Mouse (Mus musculus) forebrain, embryonic 10.5 days (tissue): Measurements from ENCODE around the gene Hsd3b2. TPM values are rescaled to one million over a fixed set of nuclear protein-coding genes. Genes with fewer than 3 reads are reported as not detected.
"Not testable (repeated sequence)": the region's sequence is repeated elsewhere in the genome, so short reads cannot be mapped to it uniquely, and the experiment has no call there.

Experiments
- DNase-seq: peaks from one replicate; pipeline ENCODE4 v3.0.0-alpha.2; 2017; ENCODE audit warnings: low spot score; ENCODE audit errors: extremely low spot score
- H3K27ac ChIP-seq: fragments of 300-500 bp; sonication (generic); 2 replicates; pipeline ENCODE4 v1.5.1; 2016; ENCODE audit warnings: mild to moderate bottlenecking
- H3K27me3 ChIP-seq: fragments of 300-500 bp; sonication (generic); 2 replicates; pipeline ENCODE4 v1.6.1; 2016; ENCODE audit warnings: mild to moderate bottlenecking; ENCODE audit not compliant: poor library complexity, severe bottlenecking
- H3K36me3 ChIP-seq: fragments of 300-500 bp; sonication (generic); replicated peaks from 2 replicates; pipeline ENCODE4 v1.6.1; 2016; ENCODE audit warnings: mild to moderate bottlenecking, moderate library complexity
- H3K4me1 ChIP-seq: fragments of 300-500 bp; sonication (generic); 2 replicates; pipeline ENCODE4 v1.6.1; 2016
- H3K4me3 ChIP-seq: fragments of 300-500 bp; sonication (generic); 2 replicates; pipeline ENCODE4 v1.5.1; 2016; ENCODE audit warnings: mild to moderate bottlenecking, moderate library complexity
- H3K9me3 ChIP-seq: fragments of 300-500 bp; sonication (generic); 2 replicates; pipeline ENCODE4 v1.6.1; 2016; ENCODE audit warnings: mild to moderate bottlenecking, moderate library complexity
- WGBS: fragments of 180-500 bp; shearing (Covaris S2); methylation state at CpG from one replicate; pipeline ENCODE4 v1.1.7; 2016; 5-methylcytosine and 5-hydroxymethylcytosine counted together
- polyA plus RNA-seq: library from polyadenylated mRNA; unstranded; fragments of >200 nt; fragmentation: Nextera tagmentation; extraction: Ambion mirVana; gene quantifications from 2 replicates; pipeline ENCODE4 v1.2.1, GENCODE M21; 2016

Gene Hsd3b2
- polyA plus RNA-seq: not detected in 2 replicates

DNA sequence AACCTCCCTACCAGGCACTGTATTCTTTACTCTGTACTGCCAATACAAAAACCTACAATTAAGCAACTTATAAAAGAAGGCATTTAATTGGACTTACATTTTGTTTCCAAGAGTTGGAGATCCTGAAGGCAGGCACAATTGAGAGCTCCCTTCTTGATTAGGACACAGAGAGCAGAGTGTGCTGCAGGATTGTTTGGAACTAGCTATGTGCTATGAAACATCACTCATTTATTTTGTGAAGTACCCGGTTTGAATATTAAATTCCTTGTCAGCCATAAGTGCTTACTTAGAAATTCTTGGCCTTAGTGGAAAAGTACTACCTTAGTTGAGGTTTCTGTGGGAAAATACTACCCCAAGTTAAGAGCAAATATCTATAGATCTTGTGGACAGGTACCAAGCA is at the start of gene Hsd3b2:
TSS of gene Hsd3b2 (minus strand) at position 168 of the 400 bp plus-strand sequence.
- WGBS: 86% methylated on average over 1 of the region's 1 CpGs
- Histone ChIP-seq H3K4me1 (no peaks in the 10 kb centered on the region), H3K4me3 (no peak within 1 kb of the TSS), H3K36me3 (no peaks in the 10 kb centered on the region), H3K27me3 (no peaks in the 10 kb centered on the region), H3K27ac (no peak within 1 kb of the TSS), H3K9me3 (no peaks in the 10 kb centered on the region)
- DNase-seq: no peak

DNA sequence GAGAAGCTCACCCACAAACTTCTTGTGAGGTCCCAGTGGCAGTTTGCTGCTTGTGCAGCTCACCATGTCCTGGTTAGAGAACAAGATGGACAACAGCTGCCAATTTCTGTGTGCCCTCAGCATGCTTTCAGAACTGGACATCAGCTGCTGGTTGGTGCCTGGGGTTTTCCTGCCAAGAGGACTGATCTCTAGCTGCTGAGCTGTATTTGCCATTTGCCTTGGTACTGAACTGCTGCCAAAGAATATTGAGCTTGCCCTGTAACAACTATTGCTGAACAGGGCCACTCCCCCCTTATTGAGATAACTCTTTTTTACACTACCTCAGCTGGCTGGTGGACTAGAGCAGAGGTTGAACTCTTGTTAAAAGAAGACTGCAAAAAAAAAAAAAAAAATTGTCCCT is 39.8 kb upstream of the Hsd3b2 start:
- DNase-seq: no peak
- Histone ChIP-seq H3K9me3 (no peaks in the 10 kb centered on the region), H3K4me1 (no peaks in the 10 kb centered on the region), H3K36me3 (no peaks in the 10 kb centered on the region), H3K27ac (no peak overlapping the region), H3K4me3 (no peak overlapping the region), H3K27me3 (no peaks in the 10 kb centered on the region)

DNA sequence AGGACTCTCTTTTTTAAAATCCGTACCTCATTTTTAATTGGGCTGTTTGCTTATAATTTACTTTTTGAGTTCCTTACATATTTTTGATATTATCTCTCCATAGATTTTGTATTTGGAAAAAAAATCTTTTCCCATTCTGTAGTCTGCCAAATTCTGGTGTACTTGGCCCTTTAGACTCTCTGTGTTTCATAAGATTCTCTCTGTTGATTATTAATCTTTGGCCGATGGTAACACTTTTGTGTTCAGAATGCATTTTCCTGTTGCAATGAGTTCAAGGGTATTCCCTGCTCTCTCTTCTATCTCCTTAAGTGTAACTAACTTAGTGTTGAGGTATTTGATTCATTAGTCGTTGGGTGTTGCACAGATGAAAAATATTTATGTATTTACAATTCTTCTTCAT is 32.5 kb upstream of the Hsd3b2 start:
- Histone ChIP-seq H3K9me3 (no peaks in the 10 kb centered on the region), H3K4me3 (no peak overlapping the region), H3K4me1 (no peaks in the 10 kb centered on the region), H3K27ac (no peak overlapping the region), H3K36me3 (no peaks in the 10 kb centered on the region), H3K27me3 (no peaks in the 10 kb centered on the region)
- 86% methylated on average over 3 of the region's 3 CpGs for WGBS
- DNase-seq: no peak

DNA sequence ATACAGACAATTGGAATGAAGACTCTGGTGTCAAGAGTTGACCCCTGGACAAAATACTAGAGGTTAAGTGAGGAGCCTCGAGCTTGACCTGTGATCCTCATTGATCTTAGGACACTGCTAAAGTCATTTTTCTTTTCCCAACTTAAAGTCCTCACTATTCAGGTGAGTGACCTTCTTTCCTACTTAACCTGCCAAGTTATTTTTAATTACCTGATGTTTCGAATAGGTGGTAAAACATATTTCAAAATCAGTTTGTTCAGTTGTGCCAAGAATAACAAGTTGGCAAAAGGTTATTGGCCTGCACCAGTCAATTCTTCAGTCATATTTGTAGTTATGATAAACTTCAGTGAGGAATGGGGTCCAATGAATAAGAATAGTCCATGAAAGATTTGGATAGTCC is 27.8 kb upstream of the Hsd3b2 start:
- Histone ChIP-seq H3K4me3 (no peak overlapping the region), H3K9me3 (no peaks in the 10 kb centered on the region), H3K27me3 (no peaks in the 10 kb centered on the region), H3K27ac (no peak overlapping the region), H3K4me1 (no peaks in the 10 kb centered on the region), H3K36me3 (no peaks in the 10 kb centered on the region)
- WGBS: 82% methylated on average over 2 of the region's 2 CpGs
- DNase-seq: no peak

DNA sequence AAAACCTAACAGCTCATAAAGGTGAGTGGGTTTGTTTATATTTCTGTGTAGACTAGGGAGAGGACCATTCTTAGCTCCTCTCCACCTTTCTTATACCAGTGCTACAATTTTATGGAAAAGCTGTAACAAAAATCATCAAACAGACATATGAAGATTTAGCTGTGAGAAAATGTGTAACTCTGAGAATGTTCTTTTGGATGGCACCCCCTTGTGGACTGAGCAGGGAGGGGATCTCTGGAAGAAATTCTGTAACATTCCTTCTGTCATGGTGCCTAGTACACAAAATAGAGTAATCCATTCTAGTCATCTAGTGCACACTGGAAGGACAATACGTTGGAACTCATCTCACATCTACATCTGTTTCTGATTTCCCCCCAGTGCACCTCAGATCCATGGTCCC is 16.7 kb upstream of the Hsd3b2 start:
- whole genome bisulfite sequencing: 64% methylated on average over 1 of the region's 1 CpGs
- not testable (repeated sequence) for H3K4me1 ChIP-seq, H3K27ac ChIP-seq, H3K36me3 ChIP-seq, H3K9me3 ChIP-seq, DNase-seq, H3K4me3 ChIP-seq, H3K27me3 ChIP-seq

DNA sequence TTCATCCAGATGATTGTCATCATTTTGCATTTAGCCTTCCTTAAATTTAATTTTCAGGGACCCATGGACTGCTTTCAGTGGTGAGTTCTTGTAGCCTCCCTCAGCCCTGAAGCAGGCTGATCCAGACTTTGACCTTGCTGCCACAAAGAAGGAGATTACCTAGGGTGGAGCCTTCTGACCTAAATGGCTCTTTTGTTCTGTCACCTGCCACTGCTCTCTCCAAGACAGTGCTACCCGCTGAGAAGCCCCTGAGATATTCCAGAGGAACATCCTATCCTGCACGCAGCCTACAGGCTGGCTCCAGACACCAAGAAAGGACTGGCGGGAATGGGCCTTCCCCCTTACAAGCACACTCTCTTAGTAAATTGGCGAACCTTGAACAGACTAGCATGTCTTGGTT is 10.0 kb upstream of the Hsd3b2 start:
- WGBS: 48% methylated on average over 4 of the region's 4 CpGs
- H3K27me3 ChIP-seq: no peaks in the 10 kb centered on the region
- H3K9me3 ChIP-seq: no peaks in the 10 kb centered on the region
- H3K4me3 ChIP-seq: no peak overlapping the region
- no peaks in the 10 kb centered on the region for H3K4me1 ChIP-seq
- no peaks in the 10 kb centered on the region for H3K36me3 ChIP-seq
- H3K27ac ChIP-seq: no peak overlapping the region
- DNase-seq: no peak

DNA sequence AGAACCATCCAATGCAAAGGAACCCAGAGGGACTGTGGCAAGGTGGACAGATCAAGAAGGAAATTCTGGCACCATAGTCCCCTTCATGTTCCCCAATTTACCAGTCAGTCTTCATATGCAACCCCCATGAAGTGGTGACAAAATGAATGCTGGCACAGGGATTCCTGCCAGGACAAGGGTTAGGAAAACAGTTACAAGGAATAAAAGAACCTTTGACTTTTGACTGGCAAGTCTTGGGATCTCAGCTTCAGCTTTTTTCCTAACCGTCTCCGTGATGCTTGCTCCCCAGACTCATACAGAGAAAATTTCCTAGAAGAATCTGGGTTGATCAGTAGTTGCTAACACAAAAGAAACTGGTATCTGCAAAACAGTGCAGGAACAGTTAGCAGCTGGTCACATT is 9.4 kb upstream of the Hsd3b2 start:
- Histone ChIP-seq H3K27ac (no peak overlapping the region), H3K4me3 (no peak overlapping the region), H3K9me3 (no peaks in the 10 kb centered on the region), H3K27me3 (no peaks in the 10 kb centered on the region), H3K36me3 (no peaks in the 10 kb centered on the region), H3K4me1 (no peaks in the 10 kb centered on the region)
- DNase-seq: no peak
- 89% methylated on average over 2 of the region's 2 CpGs for WGBS

DNA sequence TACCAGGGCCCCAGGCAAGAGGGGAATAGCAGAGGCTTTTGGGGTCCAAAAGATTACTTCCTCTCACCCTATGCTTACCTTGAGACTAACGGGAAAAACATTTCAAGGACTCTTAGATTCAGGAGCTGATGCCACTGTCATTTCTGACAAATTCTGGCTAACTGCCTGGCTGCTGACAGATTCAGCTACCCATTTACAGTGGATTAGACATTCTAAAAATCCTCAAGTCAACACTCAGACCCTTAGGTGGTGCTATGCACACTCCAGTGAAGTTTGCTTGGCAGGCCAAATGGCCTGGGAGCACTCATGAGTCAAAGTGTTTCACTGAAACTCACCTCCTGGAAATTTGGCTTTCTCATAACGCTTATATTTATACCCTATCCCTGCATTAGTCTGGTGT is 1.9 kb upstream of the Hsd3b2 start:
- DNase-seq: no peak
- H3K4me1 ChIP-seq: no peaks in the 10 kb centered on the region
- WGBS: 88% methylated on average over 2 of the region's 2 CpGs

DNA sequence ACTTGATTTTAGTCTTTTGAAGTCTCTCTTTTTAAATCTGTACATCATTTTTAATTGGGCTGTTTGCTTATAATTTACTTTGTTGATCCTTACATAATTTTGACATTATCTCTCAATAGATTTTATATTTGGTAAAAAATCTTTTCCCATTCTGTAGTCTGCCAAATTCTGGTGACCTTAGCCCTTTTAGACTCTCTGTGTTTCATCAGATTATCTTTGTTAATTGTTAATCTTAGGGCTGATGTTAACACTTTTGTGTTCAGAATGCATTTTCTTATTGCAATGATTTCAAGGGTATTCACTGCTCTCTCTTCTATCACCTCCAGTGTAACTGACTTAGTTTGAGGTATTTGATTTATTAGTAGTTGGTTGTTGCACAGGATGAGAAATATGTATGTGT is 3.6 kb downstream of the Hsd3b2 start:
- no peak overlapping the region for H3K27ac ChIP-seq
- no peaks in the 10 kb centered on the region for H3K36me3 ChIP-seq
- no peak for DNase-seq
- no peaks in the 10 kb centered on the region for H3K27me3 ChIP-seq
- no peaks in the 10 kb centered on the region for H3K9me3 ChIP-seq
- no peaks in the 10 kb centered on the region for H3K4me1 ChIP-seq
- no peak overlapping the region for H3K4me3 ChIP-seq

More for the DNA sequence above, 1.9 kb upstream of the Hsd3b2 start:
- Histone ChIP-seq H3K27ac (no peak overlapping the region), H3K27me3 (no peaks in the 10 kb centered on the region), H3K4me3 (no peak overlapping the region), H3K9me3 (no peaks in the 10 kb centered on the region), H3K36me3 (no peaks in the 10 kb centered on the region)

DNA sequence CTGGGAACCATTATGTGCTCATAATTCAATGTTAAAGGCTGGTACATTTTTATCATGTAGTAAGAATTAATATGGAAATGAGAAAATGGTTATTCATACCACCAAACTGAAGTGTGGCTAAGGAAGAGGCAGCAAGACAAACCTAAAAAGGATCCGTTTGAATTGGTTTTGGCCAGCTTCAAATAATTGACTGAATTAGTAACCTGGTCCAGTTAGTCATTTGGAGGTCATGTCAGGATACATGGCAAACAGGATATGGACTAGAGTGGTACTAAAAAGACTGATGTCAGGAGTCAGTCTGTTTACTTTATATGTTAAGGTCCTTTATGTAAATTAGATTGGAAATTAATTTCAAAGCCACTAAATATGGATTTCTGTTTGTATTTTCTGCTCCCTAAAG is 41.9 kb downstream of the Hsd3b2 start:
- Histone ChIP-seq H3K9me3 (no peaks in the 10 kb centered on the region), H3K4me1 (no peaks in the 10 kb centered on the region), H3K36me3 (no peaks in the 10 kb centered on the region), H3K27ac (no peak overlapping the region), H3K27me3 (no peaks in the 10 kb centered on the region), H3K4me3 (no peak overlapping the region)
- WGBS: 82% methylated on average over 1 of the region's 1 CpGs
- DNase-seq: no peak

DNA sequence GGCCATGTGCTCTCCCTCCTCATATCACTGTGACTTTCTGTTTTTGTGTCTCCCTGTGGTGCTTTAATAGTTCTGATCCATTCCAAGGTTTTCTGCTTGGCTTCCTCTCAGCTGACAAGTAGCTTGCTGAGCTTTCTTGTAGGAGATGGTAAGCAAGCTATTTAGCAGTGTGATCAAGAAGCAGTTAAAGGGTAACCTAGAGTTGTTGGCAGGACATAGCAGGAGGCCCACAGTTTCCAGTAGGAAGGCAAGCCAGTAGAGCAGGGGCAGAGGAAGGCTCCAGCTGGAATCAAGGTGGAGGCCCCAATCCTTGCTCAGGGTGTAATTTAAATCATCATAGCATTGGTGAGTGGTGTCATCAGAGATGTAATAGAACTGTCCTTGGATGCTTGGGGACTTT is 43.6 kb downstream of the Hsd3b2 start:
- no peak overlapping the region for H3K27ac ChIP-seq
- no peaks in the 10 kb centered on the region for H3K9me3 ChIP-seq
- no peaks in the 10 kb centered on the region for H3K27me3 ChIP-seq
- H3K36me3 ChIP-seq: no peaks in the 10 kb centered on the region
- DNase-seq: no peak
- no peak overlapping the region for H3K4me3 ChIP-seq
- no peaks in the 10 kb centered on the region for H3K4me1 ChIP-seq

Other genes starting within 250 kb of the Hsd3b2 start
- gene Hsd3b4, start 214.0 kb downstream of the Hsd3b2 start, polyA plus RNA-seq: not detected in 2 replicates
- gene Gm10681, start 135.7 kb downstream of the Hsd3b2 start, polyA plus RNA-seq: not detected in 2 replicates
- not detected in 2 replicates for gene Hsd3b5, start 94.3 kb downstream of the Hsd3b2 start, polyA plus RNA-seq
- gene Hsd3b3, start 38.6 kb upstream of the Hsd3b2 start, polyA plus RNA-seq: not detected in 2 replicates
- 8.2 and 12.1 TPM in 2 replicates for gene Hsd3b6, start 89.9 kb upstream of the Hsd3b2 start, polyA plus RNA-seq
- gene Hsd3b1, start 135.3 kb upstream of the Hsd3b2 start, polyA plus RNA-seq: 0.09 and 0.27 TPM in 2 replicates
- gene Hao2, start 168.7 kb upstream of the Hsd3b2 start, polyA plus RNA-seq: not detected in 2 replicates